Mouse (Mus musculus) embryonic facial prominence, embryonic 12.5 days (tissue): ENCODE results near the gene Stau1. TPM values are rescaled to one million over a fixed set of nuclear protein-coding genes. Genes with fewer than 3 reads are reported as not detected.

Experiments used
- ATAC-seq: fragments of 200-750 bp; cut with Nextera tagmentation; 2 replicates; pipeline ENCODE4 v1.8.0; 2017; ENCODE audit not compliant: insufficient number of reproducible peaks, insufficient read depth, low FRiP score, low TSS enrichment
- H3K27ac ChIP-seq: fragments of 300-500 bp; sonication (generic); 2 replicates; pipeline ENCODE4 v1.5.1; 2016; ENCODE audit warnings: mild to moderate bottlenecking
- H3K27me3 ChIP-seq: fragments of 300-500 bp; sonication (generic); 2 replicates; pipeline ENCODE4 v1.6.1; 2016; ENCODE audit warnings: mild to moderate bottlenecking, moderate library complexity
- H3K36me3 ChIP-seq: fragments of 300-500 bp; sonication (generic); 2 replicates; pipeline ENCODE4 v1.6.1; 2016; ENCODE audit warnings: mild to moderate bottlenecking
- H3K4me1 ChIP-seq: fragments of 300-500 bp; sonication (generic); 2 replicates; pipeline ENCODE4 v1.6.1; 2016
- H3K4me2 ChIP-seq: fragments of 300-500 bp; sonication (generic); replicated peaks from 2 replicates; pipeline ENCODE4 v1.6.1; 2016; ENCODE audit warnings: mild to moderate bottlenecking, moderate library complexity
- H3K4me3 ChIP-seq: fragments of 300-500 bp; sonication (generic); 2 replicates; pipeline ENCODE4 v1.5.1; 2016; ENCODE audit warnings: mild to moderate bottlenecking
- H3K9ac ChIP-seq: fragments of 300-500 bp; sonication (generic); 2 replicates; pipeline ENCODE4 v1.6.1; 2016; ENCODE audit warnings: mild to moderate bottlenecking, moderate library complexity
- H3K9me3 ChIP-seq: fragments of 300-500 bp; sonication (generic); 2 replicates; pipeline ENCODE4 v1.6.1; 2016; ENCODE audit warnings: mild to moderate bottlenecking, moderate library complexity
- WGBS: fragments of 180-500 bp; shearing (Covaris S2); methylation state at CpG from one replicate; pipeline ENCODE4 v1.1.7; 2016; 5-methylcytosine and 5-hydroxymethylcytosine counted together
- polyA plus RNA-seq: library from polyadenylated mRNA; unstranded; fragments of >200 nt; fragmentation: Nextera tagmentation; extraction: Ambion mirVana; gene quantifications from 2 replicates; pipeline ENCODE4 v1.2.1, GENCODE M21; 2016

The Stau1 gene
- polyA plus RNA-seq, 1 experiment from 2014 or later: 112 TPM

- Histone ChIP-seq H3K27ac (no peak overlapping the region), H3K4me2 (no peak overlapping the region), H3K4me1 (no peaks in the 10 kb centered on the region), H3K4me3 (no peak overlapping the region), H3K9ac (no peak overlapping the region), H3K36me3 (peaks cover 92% of the 10 kb centered on the region), H3K27me3 (no peaks in the 10 kb centered on the region), H3K9me3 (no peaks in the 10 kb centered on the region)
- ATAC-seq: no peak
- WGBS: 83% methylated on average over 14 of the region's 14 CpGs
Measured at GRCm38 (mm10) chr2:166950853-166951648, 45.0 kb downstream of the Stau1 start.

GRCm38 (mm10) chr2:166948936-166949335 is 47.2 kb downstream of the Stau1 start:
- Histone ChIP-seq H3K27me3 (no peaks in the 10 kb centered on the region), H3K4me3 (no peak overlapping the region), H3K4me2 (no peak overlapping the region), H3K36me3 (peaks cover 88% of the 10 kb centered on the region), H3K27ac (no peak overlapping the region), H3K9ac (no peak overlapping the region), H3K4me1 (no peaks in the 10 kb centered on the region), H3K9me3 (no peaks in the 10 kb centered on the region)
- 90% methylated on average over 10 of the region's 10 CpGs for WGBS
- ATAC-seq: no peak

- Histone ChIP-seq H3K4me1 (no peaks in the 10 kb centered on the region), H3K9ac (no peak overlapping the region), H3K4me2 (no peak overlapping the region), H3K9me3 (no peaks in the 10 kb centered on the region), H3K27me3 (no peaks in the 10 kb centered on the region), H3K27ac (no peak overlapping the region), H3K4me3 (no peak overlapping the region), H3K36me3 (peaks cover 88% of the 10 kb centered on the region)
- ATAC-seq: no peak
- WGBS: 64% methylated on average over 1 of the region's 1 CpGs
Measured at GRCm38 (mm10) chr2:166948246-166948645, 47.9 kb downstream of the Stau1 start.

- no peaks in the 10 kb centered on the region for H3K27me3 ChIP-seq
- no peaks in the 10 kb centered on the region for H3K4me1 ChIP-seq
- H3K9ac ChIP-seq: no peak overlapping the region
- no peak overlapping the region for H3K27ac ChIP-seq
- H3K9me3 ChIP-seq: no peaks in the 10 kb centered on the region
- WGBS: 47% methylated on average over 4 of the region's 4 CpGs
- H3K36me3 ChIP-seq: peaks cover 89% of the 10 kb centered on the region
- no peak overlapping the region for H3K4me2 ChIP-seq
- H3K4me3 ChIP-seq: no peak overlapping the region
- no peak for ATAC-seq
Measured at GRCm38 (mm10) chr2:166945456-166945855, 50.6 kb downstream of the Stau1 start.

- Histone ChIP-seq H3K27me3 (no peaks in the 10 kb centered on the region), H3K36me3 (peaks cover 84% of the 10 kb centered on the region), H3K9me3 (no peaks in the 10 kb centered on the region), H3K4me1 (no peaks in the 10 kb centered on the region), H3K4me2 (no peak overlapping the region), H3K27ac (no peak overlapping the region), H3K4me3 (no peak overlapping the region), H3K9ac (no peak overlapping the region)
- ATAC-seq: no peak
- WGBS: 78% methylated on average over 1 of the region's 1 CpGs
Measured at GRCm38 (mm10) chr2:166944346-166944745, 51.8 kb downstream of the Stau1 start.

GRCm38 (mm10) chr2:166943146-166943545 is 53.0 kb downstream of the Stau1 start:
- H3K36me3 ChIP-seq: peaks cover 82% of the 10 kb centered on the region
- H3K27ac ChIP-seq: no peak overlapping the region
- H3K27me3 ChIP-seq: no peaks in the 10 kb centered on the region
- no peak overlapping the region for H3K9ac ChIP-seq
- no peak for ATAC-seq
- H3K4me3 ChIP-seq: no peak overlapping the region
- H3K4me1 ChIP-seq: no peaks in the 10 kb centered on the region
- no peaks in the 10 kb centered on the region for H3K9me3 ChIP-seq
- no peak overlapping the region for H3K4me2 ChIP-seq
- WGBS: 84% methylated on average over 2 of the region's 2 CpGs

GRCm38 (mm10) chr2:166936166-166936565 is 59.9 kb downstream of the Stau1 start:
- Histone ChIP-seq H3K36me3 (peaks cover 83% of the 10 kb centered on the region), H3K4me1 (no peaks in the 10 kb centered on the region), H3K4me3 (no peak overlapping the region), H3K4me2 (no peak overlapping the region), H3K9ac (no peak overlapping the region), H3K27ac (no peak overlapping the region), H3K9me3 (no peaks in the 10 kb centered on the region), H3K27me3 (no peaks in the 10 kb centered on the region)
- ATAC-seq: no peak
- 90% methylated on average over 2 of the region's 2 CpGs for WGBS

GRCm38 (mm10) chr2:166935582-166935981 is 60.5 kb downstream of the Stau1 start:
- no peak for ATAC-seq
- Histone ChIP-seq H3K4me1 (no peaks in the 10 kb centered on the region), H3K4me3 (no peak overlapping the region), H3K27me3 (no peaks in the 10 kb centered on the region), H3K9ac (no peak overlapping the region), H3K36me3 (peaks cover 83% of the 10 kb centered on the region), H3K4me2 (no peak overlapping the region), H3K9me3 (no peaks in the 10 kb centered on the region), H3K27ac (no peak overlapping the region)
- WGBS: 93% methylated on average over 7 of the region's 7 CpGs

GRCm38 (mm10) chr2:166934416-166934815 is 61.7 kb downstream of the Stau1 start:
- H3K4me1 ChIP-seq: no peaks in the 10 kb centered on the region
- no peak overlapping the region for H3K4me3 ChIP-seq
- H3K9ac ChIP-seq: no peak overlapping the region
- H3K4me2 ChIP-seq: no peak overlapping the region
- H3K27me3 ChIP-seq: no peaks in the 10 kb centered on the region
- 84% methylated on average over 5 of the region's 5 CpGs for WGBS
- H3K9me3 ChIP-seq: no peaks in the 10 kb centered on the region
- H3K36me3 ChIP-seq: peaks cover 85% of the 10 kb centered on the region
- no peak for ATAC-seq
- H3K27ac ChIP-seq: no peak overlapping the region

GRCm38 (mm10) chr2:166933943-166934342 is 62.2 kb downstream of the Stau1 start:
- H3K4me1 ChIP-seq: no peaks in the 10 kb centered on the region
- no peaks in the 10 kb centered on the region for H3K9me3 ChIP-seq
- no peak overlapping the region for H3K9ac ChIP-seq
- 93% methylated on average over 6 of the region's 6 CpGs for WGBS
- no peaks in the 10 kb centered on the region for H3K27me3 ChIP-seq
- no peak for ATAC-seq
- H3K27ac ChIP-seq: no peak overlapping the region
- no peak overlapping the region for H3K4me3 ChIP-seq
- H3K4me2 ChIP-seq: no peak overlapping the region
- H3K36me3 ChIP-seq: peaks cover 86% of the 10 kb centered on the region

GRCm38 (mm10) chr2:166923971-166924370 is 72.1 kb downstream of the Stau1 start:
- Histone ChIP-seq H3K4me1 (no peaks in the 10 kb centered on the region), H3K36me3 (peaks cover 74% of the 10 kb centered on the region), H3K4me2 (no peak overlapping the region), H3K9me3 (no peaks in the 10 kb centered on the region), H3K27me3 (no peaks in the 10 kb centered on the region), H3K9ac (no peak overlapping the region), H3K27ac (no peak overlapping the region), H3K4me3 (no peak overlapping the region)
- WGBS: 94% methylated on average over 2 of the region's 2 CpGs
- ATAC-seq: no peak

GRCm38 (mm10) chr2:166910536-166910935 is 85.6 kb downstream of the Stau1 start:
- Histone ChIP-seq H3K4me1 (peaks cover 9% of the 10 kb centered on the region), H3K4me3 (no peak overlapping the region), H3K36me3 (peaks cover 9% of the 10 kb centered on the region), H3K27ac (no peak overlapping the region), H3K4me2 (no peak overlapping the region), H3K9me3 (no peaks in the 10 kb centered on the region), H3K27me3 (no peaks in the 10 kb centered on the region), H3K9ac (no peak overlapping the region)
- ATAC-seq: no peak
- 95% methylated on average over 8 of the region's 8 CpGs for WGBS
